Comparison of ENCODE assay signal across 1 mouse cellular context in genomic region chr4:117124218-117124517, GRCm38 (mm10).
TF ChIP-seq lines count a peak whose summit lies in the region.

No protein-coding gene starts in this region.

TF ChIP-seq in myocyte, 11 proteins besides CTCF, POLR2A, EP300 and RAD21:
- TF ChIP-seq MYOG (IDR thresholded peaks at IDR 0.05; ENCODE audit: control insufficient read depth in 1 of 3, insufficient read depth in 1 of 3, insufficient read length in 2 of 3, low read depth in 2 of 3) (no peak), E2F4 (IDR thresholded peaks at IDR 0.05; ENCODE audit: insufficient read depth) (no peak), REST (IDR thresholded peaks at IDR 0.05; ENCODE audit: insufficient read depth, insufficient read length) (no peak), USF1 (IDR thresholded peaks at IDR 0.05; ENCODE audit: low read depth) (no peak), TCF3 (IDR thresholded peaks at IDR 0.05; ENCODE audit: insufficient read length, low read depth) (no peak), CEBPB (IDR thresholded peaks at IDR 0.05; ENCODE audit: insufficient read depth, poor library complexity, severe bottlenecking) (no peak), MAX (IDR thresholded peaks at IDR 0.05; ENCODE audit: low read depth) (no peak), POLR2AphosphoS2 (IDR thresholded peaks at IDR 0.05; ENCODE audit: insufficient read length, low read depth) (no peak)
TF ChIP-seq in myocyte: peak in this region for 0.
